Mouse (Mus musculus) MEL (cell line): ENCODE data around the gene Ccdc117.

ENCODE experiments used
- CTCF ChIP-seq, 3 experiments: IDR thresholded peaks in 2 of 3; conservative IDR thresholded peaks in 1 of 3; 2 replicates each; pipeline ENCODE4 v1.5.1; 2011 to 2012; ENCODE audit warnings: low read length in 3 of 3, low read depth in 2 of 3, mild to moderate bottlenecking in 2 of 3, improper control_type of control experiment in 1 of 3, inconsistent platforms in 1 of 3, mixed read lengths in 1 of 3, moderate library complexity in 1 of 3; ENCODE audit not compliant: control insufficient read depth in 1 of 3, insufficient read depth in 1 of 3, poor library complexity in 1 of 3, severe bottlenecking in 1 of 3
- EP300 ChIP-seq, 2 experiments: IDR thresholded peaks; 2 replicates each; pipeline ENCODE4 v1.6.1; 2011; ENCODE audit warnings: improper control_type of control experiment in 2 of 2, low read length in 2 of 2, low read depth in 1 of 2, mild to moderate bottlenecking in 1 of 2
- ETS1 ChIP-seq: IDR thresholded peaks from 2 replicates; pipeline ENCODE4 v1.6.1; 2012; ENCODE audit warnings: low read depth, mild to moderate bottlenecking, inconsistent platforms, low read length, improper control_type of control experiment, moderate library complexity
- POLR2A ChIP-seq, 2 experiments: IDR thresholded peaks; 2 replicates each; pipeline ENCODE4 v1.6.1; 2011 to 2012; ENCODE audit warnings: low read length in 2 of 2, mild to moderate bottlenecking in 2 of 2, control low read depth in 1 of 2, improper control_type of control experiment in 1 of 2, low read depth in 1 of 2, moderate library complexity in 1 of 2; ENCODE audit not compliant: control insufficient read depth in 1 of 2, insufficient read depth in 1 of 2, poor library complexity in 1 of 2
- SMC3 ChIP-seq: IDR thresholded peaks from 2 replicates; pipeline ENCODE4 v1.6.1; 2011; ENCODE audit warnings: low read depth, low read length, improper control_type of control experiment
- ZC3H11A ChIP-seq: IDR thresholded peaks from 2 replicates; pipeline ENCODE4 v1.6.1; 2012; ENCODE audit warnings: low read depth, mild to moderate bottlenecking, inconsistent platforms, low read length, improper control_type of control experiment

GRCm38 (mm10) chr11:5500903-5501741 is 40.9 kb downstream of the Ccdc117 start:
- TF ChIP-seq CTCF (IDR thresholded peaks at IDR 0.05 in 2 of 3, conservative IDR thresholded peaks at IDR 0.05 in 1 of 3; ENCODE audit: control insufficient read depth in 1 of 3, insufficient read depth in 1 of 3, low read depth in 2 of 3, low read length in 3 of 3, poor library complexity in 1 of 3, severe bottlenecking in 1 of 3) = no peak
- no peak for TF ChIP-seq ETS1
- no peak for TF ChIP-seq EP300 (IDR thresholded peaks at IDR 0.05; ENCODE audit: low read depth in 1 of 2, low read length in 2 of 2)
- TF ChIP-seq POLR2A (IDR thresholded peaks at IDR 0.05; ENCODE audit: control insufficient read depth in 1 of 2, insufficient read depth in 1 of 2, low read depth in 1 of 2, low read length in 2 of 2, poor library complexity in 1 of 2) = no peak
- no peak for TF ChIP-seq SMC3
- TF ChIP-seq ZC3H11A = no peak
